Mouse (Mus musculus) bone marrow, adult 2 months (tissue): Measurements from ENCODE around the gene Lrwd1. TPM values are rescaled to one million over a fixed set of nuclear protein-coding genes. Genes with fewer than 3 reads are reported as not detected.

Source experiments
- H3K27ac ChIP-seq: fragments of 200-500 bp; 2 replicates; pipeline ENCODE4 v1.5.1; 2012; ENCODE audit warnings: low read depth, mild to moderate bottlenecking, control low read depth, inconsistent platforms, low read length; ENCODE audit not compliant: control insufficient read depth, poor library complexity, insufficient read depth
- H3K4me1 ChIP-seq: fragments of 200-500 bp; 2 replicates; pipeline ENCODE4 v1.6.1; 2011; ENCODE audit warnings: low read length; ENCODE audit not compliant: control insufficient read depth, insufficient read depth
- H3K4me3 ChIP-seq: fragments of 200-500 bp; replicated peaks from 2 replicates; pipeline ENCODE3; 2011; ENCODE audit warnings: mild to moderate bottlenecking, low read depth, low read length, control low read depth; ENCODE audit not compliant: control insufficient read depth
- CTCF ChIP-seq: fragments of 200-500 bp; IDR thresholded peaks from 2 replicates; pipeline ENCODE4 v1.5.1; 2011; ENCODE audit warnings: low read length, control low read depth; ENCODE audit not compliant: control insufficient read depth, insufficient read depth
- POLR2A ChIP-seq: fragments of 200-500 bp; IDR thresholded peaks from 2 replicates; pipeline ENCODE4 v1.6.1; 2011; ENCODE audit warnings: low read depth, mild to moderate bottlenecking, control low read depth, low read length, borderline replicate concordance; ENCODE audit not compliant: control insufficient read depth
- WGBS: fragments of 180-500 bp; shearing (Covaris S2); methylation state at CpG from one replicate; pipeline ENCODE4 v1.1.7; 2018; 5-methylcytosine and 5-hydroxymethylcytosine counted together
- polyA plus RNA-seq: library from polyadenylated mRNA; stranded (reverse); fragments of >200 nt; gene quantifications from 2 replicates; pipeline ENCODE4 v1.2.4, GENCODE M21; 2011; ENCODE audit warnings: low replicate concordance; ENCODE audit not compliant: missing spikeins, insufficient read depth, insufficient read length

Lrwd1 gene
- polyA plus RNA-seq, 1 experiment: 61.5 TPM

DNA sequence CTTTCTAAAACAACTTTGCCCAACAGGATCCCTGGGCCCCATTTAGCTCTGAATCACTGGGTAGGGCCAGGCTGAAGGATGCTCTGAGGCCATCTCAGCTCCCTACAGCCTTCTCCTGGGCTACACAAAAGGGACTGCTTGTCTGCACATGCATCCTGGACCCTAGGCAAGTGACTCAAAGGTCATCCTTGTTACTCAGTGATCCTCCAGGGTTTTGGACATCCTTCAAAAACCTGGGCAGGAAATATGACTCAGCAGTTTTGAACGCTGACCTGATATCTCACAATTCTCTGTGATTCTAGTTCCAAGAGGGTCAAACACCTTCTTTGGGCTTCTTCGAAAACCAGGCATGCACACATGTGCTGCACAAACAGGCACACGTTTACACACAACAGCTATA lies 26.8 kb downstream of the Lrwd1 start:
- WGBS: 55% methylated on average over 3 of the region's 3 CpGs
- TF ChIP-seq POLR2A (no peak), CTCF (no peak)
- H3K27ac ChIP-seq: no peak overlapping the region
- H3K4me1 ChIP-seq: no peaks in the 10 kb centered on the region
- H3K4me3 ChIP-seq: no peak overlapping the region

DNA sequence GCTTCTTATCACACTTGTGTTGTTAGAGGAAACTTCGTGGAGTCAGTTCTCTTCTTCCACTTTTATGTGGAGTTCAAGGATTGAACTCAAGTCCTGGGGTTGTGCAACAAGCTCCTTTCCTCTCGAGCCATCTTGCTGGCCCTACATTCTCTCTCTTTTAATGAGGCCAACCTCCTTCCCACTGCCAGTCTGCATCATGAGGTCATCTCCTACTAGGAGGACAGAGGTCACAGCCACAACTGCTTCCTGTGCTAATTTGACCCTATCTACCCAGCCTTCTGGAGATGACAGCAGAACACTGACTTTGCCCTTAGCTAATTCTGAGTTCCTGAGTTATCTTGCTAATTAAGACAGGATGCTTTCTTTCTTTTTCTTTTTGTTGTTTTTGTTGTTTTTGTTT lies 27.4 kb downstream of the Lrwd1 start:
- TF ChIP-seq CTCF (no peak), POLR2A (no peak)
- Histone ChIP-seq H3K27ac (no peak overlapping the region), H3K4me3 (no peak overlapping the region), H3K4me1 (no peaks in the 10 kb centered on the region)
- WGBS: 24% methylated on average over 2 of the region's 2 CpGs

DNA sequence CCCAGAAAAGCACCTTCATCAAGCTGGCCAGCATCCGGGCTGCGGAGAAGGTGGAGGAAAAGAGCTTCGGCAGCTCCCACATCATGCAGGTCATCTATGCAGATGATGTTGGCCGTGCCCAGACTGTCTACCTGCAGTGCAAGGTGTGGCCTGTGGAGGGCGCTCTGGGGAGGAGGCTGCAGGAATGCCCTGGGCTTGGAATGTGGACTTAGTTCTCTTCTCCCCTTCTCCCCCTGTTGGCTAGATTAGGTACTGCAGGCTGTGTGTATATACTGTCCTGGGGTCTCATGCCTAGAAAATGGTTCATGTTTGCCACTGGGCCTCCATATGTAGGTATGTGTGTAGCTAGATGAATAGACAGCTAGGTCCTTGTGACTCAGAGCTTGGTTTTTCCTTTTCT lies 31.4 kb downstream of the Lrwd1 start:
- Histone ChIP-seq H3K4me3 (no peak overlapping the region), H3K27ac (no peak overlapping the region), H3K4me1 (no peaks in the 10 kb centered on the region; the same call in 1 of the 2 replicates)
- TF ChIP-seq CTCF (peak; percentile 48; the same call in 1 of the 2 replicates), POLR2A (no peak)
- 88% methylated on average over 5 of the region's 5 CpGs for WGBS

DNA sequence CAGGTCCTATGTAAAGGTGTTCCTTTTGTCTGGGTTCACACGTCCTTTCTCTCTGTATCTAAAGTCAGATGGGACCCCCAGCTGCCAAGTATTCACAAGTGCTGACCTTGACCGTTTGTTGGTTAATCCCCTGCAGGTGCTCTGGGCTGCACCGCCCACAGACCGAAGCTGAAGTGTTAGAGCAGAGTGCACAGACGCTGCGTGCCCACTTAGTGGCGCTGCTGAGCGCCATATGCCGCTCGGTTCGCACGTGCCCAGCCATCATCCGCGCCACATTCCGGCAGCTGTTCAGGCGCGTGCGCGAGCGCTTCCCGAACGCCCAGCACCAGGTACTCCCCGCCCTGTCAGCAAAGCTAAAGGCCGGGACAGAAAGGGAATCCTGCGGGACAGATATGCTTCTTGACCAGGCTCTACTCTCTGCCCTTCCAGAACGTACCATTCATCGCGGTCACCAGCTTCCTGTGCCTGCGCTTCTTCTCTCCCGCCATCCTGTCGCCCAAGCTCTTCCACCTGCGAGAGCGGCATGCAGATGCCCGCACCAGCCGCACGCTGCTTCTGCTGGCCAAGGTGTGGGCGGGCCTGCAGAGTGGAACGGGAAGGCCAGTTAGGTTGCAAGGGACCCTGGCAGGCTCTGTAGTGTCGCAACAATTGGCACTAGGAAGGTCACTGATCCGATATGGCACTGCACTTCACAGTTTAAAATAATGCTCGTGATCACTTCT lies 33.6 kb downstream of the Lrwd1 start:
- Histone ChIP-seq H3K4me1 (no peaks in the 10 kb centered on the region; the same call in 1 of the 2 replicates), H3K27ac (no peak overlapping the region; the same call in 1 of the 2 replicates), H3K4me3 (peak overlapping the region; percentile 40)
- WGBS: 7% methylated on average over 41 of the region's 41 CpGs
- TF ChIP-seq CTCF: peak; percentile 95
- no peak for TF ChIP-seq POLR2A

DNA sequence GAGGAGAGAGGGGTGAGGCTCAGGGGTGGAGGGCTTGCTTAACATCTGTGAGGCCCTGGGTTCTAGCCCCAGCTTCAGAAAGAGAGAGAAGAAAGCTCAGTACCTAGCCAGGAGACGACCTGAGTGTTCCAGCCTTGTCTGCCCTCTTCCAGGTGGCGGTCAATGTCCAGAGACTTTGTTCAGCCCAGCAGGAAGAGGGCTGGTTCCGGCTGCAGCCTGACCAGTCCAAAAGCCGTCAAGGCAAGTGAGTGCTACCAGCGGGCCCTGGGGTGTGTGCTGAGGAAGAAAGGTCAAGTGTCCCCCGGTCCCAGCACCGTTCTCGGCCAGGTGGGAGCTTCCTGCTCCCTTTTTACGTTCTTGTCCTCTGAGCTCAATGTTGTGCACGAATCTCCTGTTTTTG lies 37.3 kb downstream of the Lrwd1 start:
- no peak overlapping the region for H3K27ac ChIP-seq
- WGBS: 81% methylated on average over 10 of the region's 10 CpGs
- H3K4me3 ChIP-seq: no peak overlapping the region
- no peaks in the 10 kb centered on the region; the same call in 1 of the 2 replicates for H3K4me1 ChIP-seq
- TF ChIP-seq CTCF (no peak), POLR2A (no peak)

DNA sequence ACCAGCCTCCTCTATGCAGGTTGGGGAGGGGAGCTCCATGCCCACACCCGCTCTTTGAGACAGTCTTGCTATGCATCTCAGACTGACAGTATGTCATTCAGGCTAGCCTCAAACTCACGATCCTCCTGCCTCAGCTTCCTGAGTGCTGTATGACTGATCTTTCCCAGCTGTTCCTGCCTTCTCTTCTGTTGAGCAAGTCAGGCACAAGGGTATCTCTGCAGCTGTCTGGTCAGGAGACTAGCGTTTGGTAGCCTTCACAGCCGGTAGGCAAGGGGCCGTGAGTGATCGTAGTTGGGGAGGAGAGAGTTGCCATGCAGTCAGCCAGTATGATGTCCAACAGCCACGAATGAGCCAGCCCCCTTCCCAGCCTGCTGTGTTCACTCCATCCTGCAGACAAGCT lies 40.8 kb downstream of the Lrwd1 start:
- 68% methylated on average over 7 of the region's 7 CpGs for WGBS
- Histone ChIP-seq H3K27ac (no peak overlapping the region), H3K4me3 (no peak overlapping the region), H3K4me1 (no peaks in the 10 kb centered on the region; the same call in 1 of the 2 replicates)
- TF ChIP-seq POLR2A: no peak
- no peak for TF ChIP-seq CTCF

DNA sequence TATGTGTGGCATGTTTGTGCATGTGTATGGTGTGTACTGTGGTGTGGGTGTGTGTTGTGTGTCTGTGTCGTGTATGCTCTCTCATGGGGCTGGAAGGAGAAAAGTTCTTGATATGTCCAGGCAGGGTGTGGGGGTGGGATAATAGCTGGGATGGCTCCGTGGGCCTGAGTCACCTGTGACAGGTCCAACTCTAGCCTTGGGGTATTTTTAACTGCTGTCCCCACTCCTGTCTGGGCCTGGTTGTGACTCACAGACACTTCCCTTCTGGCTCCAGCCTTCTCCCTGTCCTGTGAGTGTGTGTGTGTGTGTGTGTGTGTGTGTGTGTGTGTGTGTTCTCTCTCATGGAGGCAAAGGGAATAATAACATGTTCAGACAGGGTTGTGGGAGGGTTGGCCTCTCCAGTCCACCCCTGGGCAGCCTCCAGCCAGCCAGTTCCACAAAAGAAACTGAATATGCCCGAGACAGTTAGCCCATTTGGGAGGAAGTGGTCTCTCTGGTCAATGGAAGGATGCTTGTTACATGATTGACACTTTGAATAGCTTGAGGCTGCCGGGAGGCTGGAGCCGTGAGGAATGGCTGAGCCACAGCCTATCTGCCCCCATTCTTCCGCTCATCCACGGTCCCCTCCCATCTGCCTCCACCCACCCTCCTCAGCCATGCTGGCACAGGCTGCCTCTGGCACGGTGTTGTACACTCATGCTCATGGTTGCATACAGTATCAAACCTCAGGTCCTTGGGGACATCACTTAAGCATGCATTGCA lies 41.4 kb downstream of the Lrwd1 start:
- WGBS: 20% methylated on average over 8 of the region's 8 CpGs
- H3K4me1 ChIP-seq: no peaks in the 10 kb centered on the region; the same call in 1 of the 2 replicates
- no peak overlapping the region for H3K4me3 ChIP-seq
- H3K27ac ChIP-seq: no peak overlapping the region
- TF ChIP-seq CTCF (no peak), POLR2A (no peak)

DNA sequence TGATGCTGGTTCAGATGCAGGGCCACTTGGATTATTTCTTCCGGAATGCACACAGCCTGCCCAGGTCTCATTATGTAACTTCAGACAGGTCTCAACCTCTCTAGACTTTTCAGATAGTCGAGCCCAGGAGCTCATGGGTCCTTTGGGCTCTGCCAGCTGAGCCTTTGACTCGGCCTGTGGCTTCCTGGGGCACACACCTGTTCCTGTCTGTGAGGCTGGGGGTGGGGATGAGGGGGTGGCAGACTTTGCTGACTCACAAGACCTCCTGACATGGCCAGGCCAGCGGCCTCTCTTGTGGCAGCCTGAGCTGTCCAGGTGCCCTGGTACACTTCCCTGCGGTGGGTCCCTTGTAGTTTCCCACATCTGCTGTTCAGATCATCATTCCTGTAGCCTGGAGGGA lies 43.9 kb downstream of the Lrwd1 start:
- 49% methylated on average over 5 of the region's 5 CpGs for WGBS
- H3K4me1 ChIP-seq: no peaks in the 10 kb centered on the region; the same call in 1 of the 2 replicates

More for the DNA sequence above, 43.9 kb downstream of the Lrwd1 start:
- no peak overlapping the region for H3K4me3 ChIP-seq
- no peak overlapping the region for H3K27ac ChIP-seq
- no peak for TF ChIP-seq CTCF
- TF ChIP-seq POLR2A: no peak
